Mouse (Mus musculus): Measurements from ENCODE around the gene Bcl2a1b. TPM values are rescaled to one million over a fixed set of nuclear protein-coding genes. Genes with fewer than 3 reads are reported as not detected.
"Not testable (repeated sequence)": the region's sequence is repeated elsewhere in the genome, so short reads cannot be mapped to it uniquely, and the experiment has no call there.

Bcl2a1b gene
- total RNA-seq, 2 experiments from 2014 or later: 1.2 TPM; not detected in 1

DNA sequence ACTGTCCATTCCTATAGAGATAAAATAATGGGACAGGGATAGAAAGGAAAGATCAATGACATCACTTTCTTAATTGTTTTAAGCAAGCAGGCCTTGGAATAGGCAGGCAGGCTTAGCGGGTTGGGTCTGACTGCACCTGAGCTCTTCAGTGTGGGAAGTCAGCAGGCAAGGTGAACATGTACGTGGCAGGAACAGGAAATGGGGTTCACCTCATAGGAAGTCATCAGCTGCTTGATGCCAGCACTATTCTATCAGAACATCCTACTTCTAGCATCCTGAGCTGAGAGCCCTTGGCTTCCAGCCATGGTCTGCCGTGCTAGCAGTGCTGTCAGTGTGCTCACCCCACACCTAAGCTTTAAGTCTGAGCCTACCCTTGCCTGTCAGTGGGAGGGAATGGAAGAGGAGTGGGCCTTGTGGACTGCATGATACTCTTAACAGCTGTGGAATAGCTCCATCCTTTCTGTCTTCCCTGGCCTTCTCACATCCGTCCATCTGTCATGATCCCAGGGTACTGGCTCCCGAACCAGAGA lies 40.0 kb downstream of the Bcl2a1b start:
- DNase-seq; intact Hi-C loops (cut with DNase I): not testable (repeated sequence)

DNA sequence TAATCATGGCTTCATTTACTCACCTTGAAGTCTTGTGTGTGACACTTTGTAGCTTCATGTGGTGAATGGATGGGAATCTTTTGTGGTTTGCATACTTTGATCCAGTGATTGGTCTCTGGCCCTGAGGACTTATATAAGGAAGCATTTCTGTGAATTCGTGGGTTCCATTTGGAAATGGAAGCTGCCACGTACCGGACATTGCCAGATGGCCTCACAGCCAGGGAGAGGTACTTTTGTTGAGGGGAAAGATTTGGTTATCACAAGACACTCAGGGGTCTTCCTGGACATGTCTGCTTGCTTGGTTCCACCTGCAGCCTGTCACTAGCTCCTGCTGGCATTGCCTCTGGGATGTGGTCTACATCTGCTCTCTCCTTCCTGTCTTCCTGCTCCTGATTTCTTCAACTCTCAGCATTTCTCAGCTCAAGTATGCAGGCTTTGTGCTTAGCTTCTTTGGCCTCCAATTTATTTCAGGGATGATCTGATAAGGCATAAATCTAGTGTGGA lies 41.6 kb downstream of the Bcl2a1b start:
- DNase-seq; intact Hi-C loops (cut with DNase I): not testable (repeated sequence)

DNA sequence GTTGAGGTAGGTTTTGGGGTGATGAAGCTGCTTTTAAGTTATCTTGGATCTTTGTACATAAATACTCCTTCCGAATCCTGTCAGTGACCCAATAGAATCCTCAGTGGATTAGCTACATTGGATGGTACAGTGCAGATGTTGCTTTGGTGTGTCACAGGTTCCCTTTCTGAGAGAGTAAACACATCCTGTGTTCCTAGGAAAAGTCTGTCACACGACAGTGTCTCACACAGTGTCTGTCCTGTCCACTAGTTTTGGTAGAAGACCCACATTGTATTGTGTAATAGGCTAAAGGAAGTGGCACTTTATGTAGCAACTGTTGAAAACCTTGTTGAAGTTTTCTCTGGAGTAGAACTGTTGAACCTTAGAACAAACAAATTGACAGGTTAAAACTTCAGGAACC lies 54.4 kb downstream of the Bcl2a1b start:
- DNase-seq: no peak
- intact Hi-C loops (cut with DNase I): no loop called here

DNA sequence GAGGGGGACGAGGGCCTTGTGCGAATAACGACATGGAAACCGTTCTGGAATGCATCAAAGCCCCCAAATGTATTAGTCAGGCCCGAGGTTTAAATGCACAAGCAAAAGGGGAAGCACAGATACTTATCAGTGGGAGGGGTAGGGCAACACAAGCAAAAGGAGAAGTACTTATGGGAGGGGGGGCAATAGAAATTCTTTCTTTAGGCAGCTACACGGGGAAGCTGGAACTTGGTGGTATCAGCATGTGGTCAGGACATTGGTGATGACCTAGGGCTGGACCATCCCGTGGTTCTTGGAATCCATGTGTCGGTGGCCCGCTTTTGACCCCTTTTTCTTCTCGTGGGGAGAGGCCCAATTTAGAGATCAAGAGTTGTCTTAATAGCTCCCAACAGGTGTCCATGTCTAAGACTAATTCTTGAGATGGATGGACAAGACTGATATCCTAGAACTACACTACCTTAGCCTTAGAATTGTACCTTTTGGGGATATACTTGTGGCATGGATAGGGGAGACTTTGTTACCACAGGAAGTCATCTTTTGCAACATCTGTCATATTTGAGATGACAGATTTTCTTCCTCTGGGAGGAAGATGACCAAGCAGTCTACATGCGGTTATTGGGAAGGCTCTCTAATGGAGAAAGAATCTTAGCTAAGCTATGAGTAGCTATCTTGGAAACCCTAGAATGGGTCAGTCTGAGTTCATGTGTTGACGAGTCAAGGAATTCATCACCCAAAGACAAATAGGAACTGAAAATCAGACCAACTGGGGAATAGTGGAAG lies 57.7 kb downstream of the Bcl2a1b start:
- intact Hi-C loops (cut with DNase I): no loop called here
- DNase-seq: no peak

Other genes with a start within 250 kb of the Bcl2a1b start
- gene Bcl2a1a, start 242.3 kb upstream of the Bcl2a1b start, total RNA-seq (2021): under 1 TPM in 1 of 2 experiments, not detected in 1; 0.54 TPM
- under 1 TPM in 1 of 2 experiments, not detected in 1; 0.22 TPM for gene Trim43b, start 106.4 kb upstream of the Bcl2a1b start, total RNA-seq (2021)
- gene Gm29094, start 170 bp downstream of the Bcl2a1b start, total RNA-seq (2021): not detected
- 10 to 100 TPM; 18.9 to 22.8 TPM for gene Mthfs, start 11.5 kb downstream of the Bcl2a1b start, total RNA-seq (2021)

All from heart, postnatal 36 days (tissue).